Mouse (Mus musculus): Measurements from ENCODE around the gene Tcf12.

The Tcf12 gene

GRCm38 (mm10) chr9:71841850-71842249 is 269.8 kb downstream of the Tcf12 start:
- DNase-seq (ENCODE audit: extremely low spot score, low spot score), result no peak

DNA sequence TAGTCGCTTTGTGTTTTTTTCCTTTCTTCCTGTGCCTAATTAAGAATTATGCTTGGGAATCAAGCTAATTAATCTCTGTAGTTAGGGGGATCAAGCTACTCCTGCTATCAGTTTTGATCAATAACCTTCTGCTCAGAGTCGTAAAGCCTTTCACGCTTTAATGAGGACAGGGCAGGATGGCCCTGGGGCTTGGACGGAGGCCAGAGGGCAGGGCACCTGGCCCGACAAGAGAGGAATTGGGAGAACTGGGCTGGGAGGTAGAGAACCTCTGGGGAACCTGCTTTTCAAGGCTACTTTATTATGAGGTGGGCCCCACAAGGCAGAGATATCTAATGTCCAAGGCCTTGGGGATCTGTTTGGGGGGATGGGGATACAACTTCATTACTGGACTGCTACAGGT is 274.3 kb downstream of the Tcf12 start:
- no peak for DNase-seq (ENCODE audit: extremely low spot score, low spot score)

GRCm38 (mm10) chr9:71836366-71836765 is 275.3 kb downstream of the Tcf12 start:
- DNase-seq (ENCODE audit: extremely low spot score, low spot score), result no peak

DNA sequence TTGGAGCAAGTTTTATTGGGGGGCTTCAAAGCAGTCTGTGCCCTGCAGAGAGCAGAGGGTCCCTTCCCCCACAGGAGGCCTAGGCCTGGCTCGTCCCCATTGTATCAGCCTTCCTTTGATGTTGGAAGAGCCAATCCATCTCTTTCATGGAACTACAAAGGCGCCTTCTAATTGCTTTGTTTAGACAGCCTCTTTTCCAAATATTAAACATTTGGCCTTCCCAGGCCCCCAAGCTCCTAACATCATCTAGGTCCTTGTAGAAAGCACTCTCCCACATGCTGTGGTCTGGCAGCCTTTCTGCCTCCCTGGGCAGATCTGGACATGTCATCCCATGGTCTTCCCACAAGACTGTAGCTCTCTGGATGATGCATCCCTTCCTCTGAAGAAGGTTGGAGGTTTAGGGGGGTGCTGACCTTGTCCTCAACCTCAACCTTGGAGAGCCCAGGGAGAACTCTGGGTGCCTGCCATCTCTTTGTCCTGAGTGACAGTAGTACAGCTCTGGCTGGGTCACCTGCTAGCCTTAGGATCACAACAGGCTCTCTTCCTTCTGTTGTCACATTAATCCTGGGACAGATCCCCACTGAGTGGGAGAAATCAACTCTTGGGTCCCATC is 276.4 kb downstream of the Tcf12 start:
- no peak for DNase-seq (ENCODE audit: extremely low spot score, low spot score)

DNA sequence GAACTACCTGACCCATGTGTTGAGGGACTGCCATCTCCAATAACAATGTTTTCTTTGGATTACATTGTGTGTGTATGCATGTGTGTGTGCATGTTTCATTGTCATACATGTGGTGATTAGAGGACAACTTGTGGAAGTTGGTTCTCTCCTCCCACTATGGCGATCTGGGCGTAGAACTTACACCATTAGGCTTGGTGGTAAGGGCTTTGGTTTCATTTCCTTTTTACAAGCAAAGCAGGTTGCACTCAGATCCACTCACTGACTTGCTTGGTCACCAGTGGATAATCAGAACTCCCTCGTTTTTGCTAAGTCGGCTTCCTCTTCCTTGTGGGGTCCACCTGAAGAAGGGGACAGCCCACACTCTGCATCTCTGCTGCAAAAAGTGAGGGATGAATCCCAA is 277.0 kb downstream of the Tcf12 start:
- DNase-seq (ENCODE audit: extremely low spot score, low spot score), result no peak

DNA sequence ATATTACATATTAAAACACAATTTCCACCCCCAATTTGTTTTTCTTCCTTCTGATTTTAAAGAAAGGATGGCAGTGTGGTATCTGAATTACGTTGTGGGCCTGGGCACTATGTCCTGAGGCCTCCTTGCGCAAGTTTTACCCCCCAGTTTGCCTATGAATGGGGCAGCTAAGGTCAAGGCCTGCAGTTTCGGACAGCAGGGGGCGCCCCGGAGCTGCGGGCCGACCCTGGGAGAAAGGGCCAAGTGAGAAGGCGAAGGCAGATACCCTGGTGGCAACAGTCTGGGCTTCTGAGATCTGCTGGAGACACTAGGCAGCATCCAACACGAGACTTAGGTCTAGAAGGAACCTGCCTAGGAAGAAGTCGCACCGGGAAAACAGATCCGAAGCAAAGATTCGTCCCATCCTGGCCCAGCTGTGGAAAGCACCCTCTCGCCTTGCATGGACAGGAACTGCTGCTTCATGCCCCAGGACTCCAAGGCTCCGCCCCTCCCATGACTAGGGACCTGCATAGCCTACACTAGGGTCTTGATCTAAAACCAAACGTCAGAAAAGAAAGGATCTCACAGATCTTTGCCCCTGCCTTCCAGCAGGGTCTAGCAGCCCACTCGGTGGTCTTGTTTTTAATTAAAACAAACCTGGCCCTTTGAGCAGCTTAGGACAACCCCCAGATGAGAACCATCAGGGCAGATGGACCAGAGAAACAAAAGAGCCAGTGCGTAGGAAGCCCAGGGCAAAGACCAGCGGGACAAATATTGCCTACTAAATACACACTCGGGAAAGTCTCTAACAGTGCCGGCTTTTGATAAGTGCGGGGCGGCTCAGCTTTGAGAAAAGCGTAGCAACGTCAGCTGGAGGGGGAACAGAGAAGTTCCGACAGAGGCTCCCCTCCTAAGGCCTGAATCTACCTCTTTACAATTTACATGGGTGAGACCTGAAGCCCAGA is 279.6 kb downstream of the Tcf12 start:
- peak; percentile 77 for DNase-seq (ENCODE audit: extremely low spot score, low spot score)

DNA sequence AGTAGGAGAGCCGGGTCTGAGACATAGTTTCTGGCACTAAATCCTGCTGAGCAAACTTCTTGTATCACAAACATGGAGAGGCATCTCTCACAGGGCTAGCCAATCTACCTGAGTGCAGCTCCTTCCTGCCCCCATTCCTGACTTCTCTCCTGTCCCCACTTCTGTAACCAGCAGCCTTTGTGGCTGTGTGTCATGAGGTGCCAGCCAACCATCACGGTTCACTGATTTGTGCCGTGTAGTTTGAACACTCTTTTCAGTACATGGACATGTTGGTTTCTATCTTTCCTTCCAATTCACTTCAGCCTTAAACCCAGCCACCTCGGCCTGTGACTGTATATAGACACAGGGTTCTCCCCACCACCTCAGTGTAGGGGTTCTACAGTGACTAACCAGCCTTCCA is 280.7 kb downstream of the Tcf12 start:
- no peak for DNase-seq (ENCODE audit: extremely low spot score, low spot score)

DNA sequence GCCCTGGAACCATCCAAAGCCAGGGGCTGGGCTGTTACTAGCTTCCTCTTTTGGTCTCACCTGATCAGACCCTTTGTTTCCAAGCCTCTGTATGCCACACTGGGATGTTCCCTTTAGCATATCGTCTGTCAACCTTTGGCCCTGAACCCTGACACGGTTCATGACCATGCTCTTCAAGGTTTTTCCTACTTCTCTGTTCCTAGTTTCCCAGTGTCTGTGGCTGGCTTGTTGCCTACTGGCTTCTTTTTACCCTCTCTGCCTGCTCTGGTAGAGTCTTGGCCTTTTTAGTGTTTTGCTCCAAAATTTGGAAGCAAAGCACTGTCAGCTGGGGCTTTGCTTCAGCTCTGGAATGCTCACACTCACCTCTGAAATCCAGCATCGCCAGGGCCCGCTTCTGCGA is 281.3 kb downstream of the Tcf12 start:
- no peak for DNase-seq (ENCODE audit: extremely low spot score, low spot score)

- no peak for DNase-seq (ENCODE audit: extremely low spot score, low spot score)
Measured at GRCm38 (mm10) chr9:71829753-71830152, 281.9 kb downstream of the Tcf12 start.

DNA sequence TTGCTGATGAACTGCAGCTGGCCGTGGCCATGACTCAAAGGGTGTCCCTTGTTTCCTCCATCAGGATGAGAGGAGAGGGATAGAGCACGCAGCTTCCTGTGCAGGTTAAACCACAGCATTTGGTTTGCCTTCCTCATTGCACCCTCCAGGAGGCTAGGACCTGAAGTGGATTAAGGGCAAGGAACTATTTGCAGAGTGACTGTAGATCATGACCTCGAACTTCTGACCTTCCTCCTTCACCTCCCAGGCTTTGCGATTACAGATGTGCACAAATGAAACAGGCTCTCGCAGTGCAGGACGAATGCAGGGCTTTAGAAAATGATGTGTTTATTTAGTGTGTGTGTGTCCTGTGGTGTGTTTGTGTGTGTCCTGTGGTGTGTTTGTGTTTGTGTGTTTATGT is 282.5 kb downstream of the Tcf12 start:
- no peak for DNase-seq (ENCODE audit: extremely low spot score, low spot score)

DNA sequence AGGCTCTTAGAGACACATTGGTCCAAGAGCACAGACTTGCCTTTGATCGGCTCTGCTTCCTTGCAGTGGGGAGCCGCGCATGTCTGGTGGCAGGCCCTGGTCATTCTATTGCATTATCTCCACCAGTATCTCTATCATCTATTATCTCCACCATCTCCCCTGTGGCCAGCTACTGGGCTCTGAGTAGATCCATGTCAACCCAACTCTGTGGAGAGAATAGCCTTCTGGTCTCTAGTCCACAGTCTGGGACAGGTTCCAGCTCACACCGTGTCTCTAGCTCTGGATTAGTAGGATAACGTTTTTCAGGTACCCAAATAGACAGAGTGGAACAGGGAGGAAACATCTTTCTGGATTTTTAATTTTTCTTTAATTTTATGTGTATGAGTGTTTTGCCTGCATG is 284.3 kb downstream of the Tcf12 start:
- DNase-seq (ENCODE audit: extremely low spot score, low spot score), result no peak

DNA sequence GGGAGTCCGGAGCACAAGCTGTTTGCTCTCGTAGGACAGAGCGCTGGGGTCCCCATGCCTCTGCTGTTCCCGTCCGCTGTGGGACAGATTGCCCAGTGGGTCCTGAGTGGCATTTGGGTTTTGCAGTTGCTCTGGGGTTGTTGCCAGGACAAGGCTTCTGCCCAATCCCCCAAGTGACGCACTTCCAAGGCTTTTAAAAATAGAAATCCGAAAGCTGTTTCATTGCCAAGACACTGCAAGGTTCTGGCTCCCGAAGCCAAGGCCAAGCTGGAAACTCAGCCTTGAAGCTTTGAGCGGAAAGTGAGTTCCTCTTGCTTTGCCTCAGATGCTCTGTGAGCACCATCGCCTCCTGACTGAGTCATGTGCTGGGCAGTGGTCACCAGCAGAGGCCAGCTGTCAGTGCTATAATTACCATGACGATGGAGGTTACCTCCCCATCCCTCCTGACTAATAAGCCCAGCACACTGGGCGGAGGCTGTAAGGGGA is 285.6 kb downstream of the Tcf12 start:
- DNase-seq (ENCODE audit: extremely low spot score, low spot score), result no peak

GRCm38 (mm10) chr9:71822003-71822402 is 289.7 kb downstream of the Tcf12 start:
- no peak for DNase-seq (ENCODE audit: extremely low spot score, low spot score)

GRCm38 (mm10) chr9:71818453-71818852 is 293.2 kb downstream of the Tcf12 start:
- no peak for DNase-seq (ENCODE audit: extremely low spot score, low spot score)

DNA sequence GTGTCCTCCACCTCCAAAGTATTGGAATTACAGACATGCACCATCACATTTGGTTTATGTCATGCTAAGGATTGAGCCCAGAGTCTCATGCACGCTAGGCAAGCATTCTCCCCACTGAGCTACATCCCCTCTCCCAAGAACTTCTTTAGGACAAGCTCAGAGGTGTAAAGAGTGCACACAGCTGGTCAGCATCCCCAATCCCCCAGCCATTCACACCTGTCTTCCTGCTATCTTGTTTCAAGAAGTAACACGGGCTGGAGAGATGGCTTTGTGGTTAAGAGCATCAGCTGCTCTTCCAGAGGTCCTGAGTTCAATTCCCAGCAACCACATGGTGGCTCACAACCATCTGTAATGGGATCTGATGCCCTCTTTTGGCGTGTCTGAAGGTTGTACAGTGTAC is 295.6 kb downstream of the Tcf12 start:
- DNase-seq (ENCODE audit: extremely low spot score, low spot score), result no peak

GRCm38 (mm10) chr9:71813565-71813964 is 298.1 kb downstream of the Tcf12 start:
- no peak for DNase-seq (ENCODE audit: extremely low spot score, low spot score)

- DNase-seq (ENCODE audit: extremely low spot score, low spot score), result no peak
Measured at GRCm38 (mm10) chr9:71812914-71813313, 298.8 kb downstream of the Tcf12 start.

DNA sequence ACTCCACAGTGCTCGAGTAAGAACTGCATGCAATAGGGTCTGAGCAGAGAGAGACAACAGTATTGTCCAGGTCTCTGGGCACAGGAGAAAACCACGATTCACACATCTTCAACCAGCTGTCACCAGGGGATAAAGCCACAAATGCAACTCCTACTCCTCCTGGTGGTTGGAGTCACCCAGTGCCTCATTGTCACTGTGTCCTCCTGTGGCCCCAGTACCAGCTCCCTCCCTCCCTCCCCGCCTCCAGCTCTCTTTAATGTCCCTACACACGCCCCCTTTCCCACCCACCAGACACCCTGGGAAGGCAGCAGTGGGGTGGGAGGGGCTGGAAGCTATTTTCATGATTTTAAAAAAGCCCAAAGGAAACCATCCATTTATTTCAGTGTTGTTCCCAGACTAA is 299.3 kb downstream of the Tcf12 start:
- DNase-seq (ENCODE audit: extremely low spot score, low spot score), result no peak

GRCm38 (mm10) chr9:71811404-71811803 is 300.3 kb downstream of the Tcf12 start:
- DNase-seq (ENCODE audit: extremely low spot score, low spot score), result no peak

DNA sequence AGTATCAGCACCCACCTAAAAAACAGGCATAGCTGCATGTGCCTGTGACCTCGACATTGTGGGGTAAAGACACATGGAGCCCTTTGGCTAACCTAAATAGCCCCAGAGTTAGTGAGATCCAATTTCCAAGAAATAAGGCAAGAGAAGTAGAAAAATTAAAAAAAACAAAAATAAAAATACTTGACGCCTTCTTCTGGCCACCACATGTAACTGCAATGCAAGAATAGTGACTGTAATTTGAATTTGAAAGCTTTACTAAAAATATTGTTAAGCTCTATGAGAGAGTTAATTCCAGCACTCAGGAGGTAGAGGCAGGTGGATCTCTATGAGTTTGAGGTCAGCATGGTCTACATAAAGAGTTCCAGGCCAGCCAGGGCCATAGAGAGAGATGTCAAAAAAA is 300.9 kb downstream of the Tcf12 start:
- DNase-seq (ENCODE audit: extremely low spot score, low spot score), result no peak

GRCm38 (mm10) chr9:71808640-71809254 is 302.9 kb downstream of the Tcf12 start:
- DNase-seq (ENCODE audit: extremely low spot score, low spot score), result no peak

DNA sequence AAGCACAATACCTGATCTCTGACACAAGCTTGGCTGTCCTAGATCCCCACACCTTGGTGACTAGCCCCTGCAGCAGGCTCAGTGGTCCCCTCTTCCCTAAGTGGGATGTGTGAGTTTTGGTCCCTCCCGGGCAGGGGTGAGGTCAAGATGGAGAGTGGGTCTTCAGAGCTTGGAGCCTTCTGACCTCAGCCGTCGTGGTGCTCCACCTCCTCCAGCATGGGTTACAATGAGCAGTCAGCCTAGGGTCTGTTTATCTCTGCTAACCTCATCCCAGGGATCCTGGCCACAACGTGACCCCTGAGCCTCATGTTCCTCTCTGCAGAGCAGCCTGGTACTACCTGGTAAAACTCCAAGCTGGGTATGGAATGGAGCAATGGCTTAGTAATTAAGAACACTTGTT is 303.9 kb downstream of the Tcf12 start:
- no peak for DNase-seq (ENCODE audit: extremely low spot score, low spot score)
